Mouse (Mus musculus): ENCODE measurements at regions not wholly inside any gene's neighbourhood (a gene's known extent, or its start where the extent isn't known, plus 50 kb on each side); places are given as distances from the start of the nearest gene placed in this dataset.
A peak's percentile ranks its signal among the peaks of the same experiment; 100 is the strongest.

DNA sequence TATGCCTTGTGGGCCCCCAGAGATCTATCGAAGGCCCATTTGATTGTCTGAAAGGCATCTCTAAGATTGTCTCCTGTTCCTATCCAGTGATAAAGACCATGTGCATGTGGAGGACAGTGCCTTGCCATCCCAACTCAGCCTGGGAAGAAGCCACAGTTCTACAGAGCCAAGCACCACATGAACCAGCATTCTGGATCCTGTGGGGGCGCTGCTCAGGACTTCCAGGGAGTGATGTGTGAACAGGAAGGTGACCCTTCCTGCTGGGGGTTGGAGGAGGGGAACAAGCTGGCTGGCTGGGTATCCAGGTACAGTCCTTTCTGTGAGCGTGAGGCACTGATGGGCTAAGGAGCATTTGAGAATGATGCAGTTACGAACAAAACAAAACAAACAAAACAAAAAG is 163.8 kb downstream of the Gm26897 start:
- no peak for DNase-seq (ENCODE audit: low read depth)

DNA sequence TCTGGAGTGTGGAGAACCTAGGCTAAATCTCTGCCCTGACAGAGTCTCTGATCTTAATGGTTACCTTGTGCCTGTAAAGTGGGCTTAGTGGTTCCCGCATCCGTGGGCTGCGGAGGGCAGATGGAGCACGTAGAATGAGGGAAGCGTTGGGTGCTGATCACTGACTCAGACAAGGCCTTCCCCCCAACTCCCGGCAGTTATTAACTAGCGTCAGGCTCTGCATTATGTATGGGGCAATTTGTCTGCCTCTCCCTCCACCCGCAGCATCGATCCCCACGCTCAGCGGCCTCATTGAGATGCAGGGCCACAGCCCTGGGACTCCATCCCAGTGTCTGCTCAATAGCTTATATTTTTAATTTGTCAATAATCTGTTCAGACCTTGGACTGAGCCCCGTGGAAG is 164.8 kb downstream of the Gm26897 start:
- no peak for DNase-seq (ENCODE audit: low read depth)

DNA sequence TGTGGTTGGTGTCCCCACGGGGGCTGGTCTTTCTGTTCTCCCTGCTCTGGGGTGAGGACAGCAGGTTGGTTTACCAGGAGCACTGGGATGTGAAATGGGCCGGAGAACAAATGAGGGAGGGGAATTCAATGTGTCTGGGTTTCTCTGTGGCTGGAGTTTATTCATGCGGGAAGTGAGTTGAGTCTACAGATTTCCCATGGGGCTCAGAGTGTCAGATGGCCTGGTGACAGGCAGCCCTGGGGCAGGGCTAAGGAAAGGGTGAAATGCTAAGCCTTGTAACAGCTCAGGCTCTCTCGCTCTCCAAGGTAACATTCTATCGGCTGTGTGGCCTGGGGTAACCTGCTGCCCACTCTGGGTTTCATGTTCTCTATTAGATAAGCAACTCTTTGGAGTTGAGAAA is 167.5 kb downstream of the Gm26897 start:
- DNase-seq (ENCODE audit: low read depth) = no peak

DNA sequence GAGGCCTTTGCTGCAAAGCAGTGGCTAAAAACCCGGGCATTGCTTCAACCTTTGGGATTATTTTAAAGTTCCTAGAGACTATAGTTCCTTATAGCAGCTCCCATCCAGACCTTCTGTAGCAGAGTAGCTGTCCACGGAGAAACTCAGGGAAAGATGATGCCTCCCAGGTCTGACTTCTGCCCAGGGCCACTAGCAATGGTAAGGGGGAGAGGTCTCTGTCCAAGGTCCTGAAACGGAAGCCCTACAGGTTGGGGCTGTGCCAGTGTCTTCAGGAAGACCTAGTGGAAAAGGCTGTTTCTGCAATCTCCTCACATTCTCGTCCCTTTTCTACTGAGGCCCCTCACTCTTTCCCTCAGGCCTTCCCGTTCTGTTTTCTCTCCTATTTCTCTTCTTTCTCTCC is 168.0 kb downstream of the Gm26897 start:
- no peak for DNase-seq (ENCODE audit: low read depth)

DNA sequence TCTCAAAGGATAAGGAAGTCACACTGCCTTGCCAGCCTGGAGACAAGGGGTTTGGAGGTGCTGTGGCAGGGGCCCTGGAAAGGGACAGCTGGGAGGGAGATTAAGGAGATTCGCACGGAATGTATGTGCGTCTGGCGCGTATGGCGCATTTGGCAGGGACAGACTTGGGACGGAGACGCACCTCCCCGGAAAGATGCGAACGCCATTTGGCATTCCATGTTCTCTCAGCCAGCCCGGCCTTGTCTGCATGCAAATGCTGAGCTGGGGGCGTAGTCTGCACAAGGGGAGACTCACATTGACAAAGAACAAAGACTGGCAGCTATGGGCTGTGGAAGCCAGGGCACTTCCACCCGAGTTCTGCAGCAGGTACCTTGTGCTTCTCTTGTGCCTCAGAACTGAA is 174.4 kb downstream of the Gm26897 start:
- no peak for DNase-seq (ENCODE audit: low read depth)

DNA sequence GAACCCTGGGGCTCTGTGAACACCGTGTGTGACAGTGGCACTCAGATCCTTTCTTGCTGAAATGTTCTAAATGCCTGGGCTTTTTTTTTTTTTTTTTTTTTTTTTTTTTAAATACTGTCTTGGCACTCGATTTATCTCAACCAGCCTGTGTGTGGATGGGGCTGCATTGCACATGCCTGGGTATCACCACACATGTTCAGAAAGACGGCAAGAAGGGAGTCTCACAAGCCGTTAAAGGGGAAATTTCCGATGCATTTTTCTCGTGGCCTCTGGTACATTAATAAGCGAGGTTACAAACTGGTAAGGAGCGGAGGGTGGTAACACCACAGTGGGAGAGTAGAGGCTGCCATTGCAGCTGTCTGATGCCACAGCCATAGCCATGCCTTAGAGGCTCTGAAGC is 176.8 kb downstream of the Gm26897 start:
- DNase-seq (ENCODE audit: low read depth) = no peak

DNA sequence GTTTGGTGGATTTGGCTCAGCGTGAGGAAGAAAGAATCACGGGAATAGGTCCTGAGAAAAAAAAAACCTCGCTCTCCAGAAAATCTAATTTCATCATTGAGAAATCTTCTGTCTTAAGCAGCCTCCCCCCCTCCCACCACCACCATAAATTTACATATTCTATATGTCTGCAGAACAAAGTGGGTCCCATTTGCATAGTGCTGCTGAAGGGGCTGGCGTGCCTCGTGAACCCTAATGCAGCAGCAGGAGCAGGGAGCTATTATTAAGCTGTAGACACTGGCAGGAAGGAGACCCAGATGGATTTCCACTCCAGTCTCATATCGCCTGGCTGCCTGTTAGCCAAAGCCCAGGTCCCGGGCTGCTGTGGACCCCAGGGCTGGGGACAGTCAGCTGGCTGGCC is 179.6 kb downstream of the Gm26897 start:
- no peak for DNase-seq (ENCODE audit: low read depth)

DNA sequence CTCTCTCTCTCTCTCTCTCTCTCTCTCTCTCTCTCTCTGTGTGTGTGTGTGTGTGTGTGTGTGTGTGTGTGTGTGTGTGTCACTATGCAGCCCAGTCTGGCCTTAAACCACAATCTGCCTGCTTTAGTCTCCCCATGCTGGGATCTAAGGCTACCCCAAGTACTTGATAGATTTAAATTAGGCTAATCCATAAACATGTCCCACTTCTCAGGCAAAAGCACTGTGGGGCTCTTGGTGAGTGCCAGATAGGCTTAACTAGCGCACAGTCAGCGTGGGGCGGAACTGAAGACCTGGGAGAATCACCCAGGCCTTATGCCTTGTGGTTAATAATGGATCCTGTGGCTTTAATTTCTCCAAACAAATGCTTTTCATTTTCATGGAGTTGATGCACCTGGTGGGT is 180.6 kb downstream of the Gm26897 start:
- no peak for DNase-seq (ENCODE audit: low read depth)

DNA sequence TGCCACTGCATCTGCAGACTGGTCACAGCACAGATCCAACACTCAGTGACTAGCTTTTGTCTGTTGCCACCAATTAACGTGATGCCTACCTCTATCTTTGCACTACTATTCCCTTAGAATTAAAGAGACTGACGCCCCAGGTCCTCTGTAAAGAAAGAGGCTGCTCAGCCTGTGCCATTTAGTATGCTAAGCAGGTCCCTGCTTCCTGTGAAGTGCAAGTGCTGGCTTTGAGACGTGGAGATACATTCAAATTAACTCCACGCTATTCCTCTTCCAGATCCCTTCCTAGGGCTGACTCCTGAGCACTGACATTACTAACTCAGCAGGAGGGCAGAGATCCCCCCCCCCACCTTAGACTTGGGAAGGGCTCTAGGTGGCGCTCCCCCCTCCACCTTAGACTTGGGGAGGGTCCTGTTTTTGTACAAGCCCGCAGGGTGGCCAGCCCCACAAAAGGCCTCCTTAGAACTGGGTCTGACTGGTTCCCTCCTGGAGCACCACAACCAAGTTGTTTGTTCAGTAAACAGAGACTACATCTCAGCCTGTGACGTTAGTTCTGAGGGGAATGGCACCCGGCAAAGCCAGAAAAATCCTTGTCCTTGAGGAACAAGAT is 184.0 kb downstream of the Gm26897 start:
- no peak for DNase-seq (ENCODE audit: low read depth)

DNA sequence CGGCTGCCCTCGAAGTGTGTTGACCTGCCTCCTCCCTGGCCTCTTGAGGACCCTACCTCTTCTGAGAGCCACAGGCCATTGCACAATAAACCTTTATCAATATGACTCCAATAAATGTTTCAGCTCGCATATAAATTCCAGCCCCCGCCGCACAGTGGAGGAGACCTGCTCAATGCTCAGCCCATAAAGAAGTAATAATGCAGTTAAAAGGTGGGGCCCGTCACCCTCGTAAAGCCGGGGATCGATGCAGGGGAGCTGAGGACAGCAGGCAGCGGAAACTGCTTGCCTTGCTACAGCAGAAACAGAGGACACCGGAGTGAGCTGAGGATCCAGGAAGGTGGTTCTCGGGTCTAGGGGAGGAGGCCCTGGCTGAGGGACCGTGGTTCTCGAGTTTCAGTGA is 185.2 kb downstream of the Gm26897 start:
- DNase-seq (ENCODE audit: low read depth) = no peak

DNA sequence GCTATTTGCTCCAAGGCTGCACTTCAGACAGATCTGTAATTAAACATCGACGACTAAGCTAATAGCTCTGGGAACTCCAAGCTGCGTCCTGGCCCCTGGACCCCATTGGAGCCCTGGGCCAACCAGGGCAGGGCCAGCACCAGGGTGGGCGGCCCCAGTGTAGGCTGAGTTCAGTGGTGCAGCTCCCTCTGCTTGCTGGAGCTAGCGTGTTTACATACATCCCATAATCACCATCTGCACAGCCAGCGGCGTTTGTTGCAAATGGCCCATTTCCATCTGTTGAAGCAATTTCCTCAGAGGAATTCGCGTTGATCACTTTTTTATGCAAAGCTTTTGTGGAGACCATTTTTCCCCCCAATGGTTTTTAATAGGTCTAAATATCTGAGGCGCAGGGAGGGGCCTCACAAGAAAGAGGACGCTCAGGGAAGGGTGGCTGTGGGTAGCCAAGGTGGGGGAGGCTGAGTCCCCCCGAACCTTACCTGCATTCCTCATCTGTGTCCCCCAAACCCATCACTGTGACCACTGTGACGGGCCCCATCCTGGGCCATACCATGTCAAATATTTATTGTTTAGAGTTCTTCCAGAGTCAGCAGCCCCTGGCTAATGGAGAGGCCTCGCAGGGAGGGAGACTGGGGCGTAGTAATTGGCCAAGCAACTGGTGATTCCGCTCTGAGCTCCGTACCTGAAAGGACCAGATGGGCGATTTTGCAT is 189.4 kb downstream of the Gm26897 start:
- DNase-seq (ENCODE audit: low read depth) = no peak

DNA sequence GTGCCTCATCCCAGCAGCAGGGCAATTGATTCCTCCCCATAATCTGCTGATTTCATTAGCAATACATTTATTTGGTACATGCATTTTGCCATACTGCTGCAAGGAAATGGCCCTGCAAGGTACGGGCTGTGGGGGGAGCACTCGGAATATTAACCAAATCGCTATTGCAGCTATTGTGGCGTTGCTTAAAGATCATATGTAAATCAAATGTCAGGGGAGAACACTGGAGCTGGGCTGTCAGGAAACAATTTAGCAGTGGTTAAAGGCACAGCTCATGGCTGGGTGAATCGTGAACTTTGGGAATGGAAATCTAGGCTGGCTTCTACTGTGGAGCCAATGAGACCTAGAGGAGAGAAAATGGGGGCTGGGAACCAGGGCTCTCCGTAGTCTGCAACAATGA is 192.0 kb downstream of the Gm26897 start:
- DNase-seq (ENCODE audit: low read depth) = no peak

DNA sequence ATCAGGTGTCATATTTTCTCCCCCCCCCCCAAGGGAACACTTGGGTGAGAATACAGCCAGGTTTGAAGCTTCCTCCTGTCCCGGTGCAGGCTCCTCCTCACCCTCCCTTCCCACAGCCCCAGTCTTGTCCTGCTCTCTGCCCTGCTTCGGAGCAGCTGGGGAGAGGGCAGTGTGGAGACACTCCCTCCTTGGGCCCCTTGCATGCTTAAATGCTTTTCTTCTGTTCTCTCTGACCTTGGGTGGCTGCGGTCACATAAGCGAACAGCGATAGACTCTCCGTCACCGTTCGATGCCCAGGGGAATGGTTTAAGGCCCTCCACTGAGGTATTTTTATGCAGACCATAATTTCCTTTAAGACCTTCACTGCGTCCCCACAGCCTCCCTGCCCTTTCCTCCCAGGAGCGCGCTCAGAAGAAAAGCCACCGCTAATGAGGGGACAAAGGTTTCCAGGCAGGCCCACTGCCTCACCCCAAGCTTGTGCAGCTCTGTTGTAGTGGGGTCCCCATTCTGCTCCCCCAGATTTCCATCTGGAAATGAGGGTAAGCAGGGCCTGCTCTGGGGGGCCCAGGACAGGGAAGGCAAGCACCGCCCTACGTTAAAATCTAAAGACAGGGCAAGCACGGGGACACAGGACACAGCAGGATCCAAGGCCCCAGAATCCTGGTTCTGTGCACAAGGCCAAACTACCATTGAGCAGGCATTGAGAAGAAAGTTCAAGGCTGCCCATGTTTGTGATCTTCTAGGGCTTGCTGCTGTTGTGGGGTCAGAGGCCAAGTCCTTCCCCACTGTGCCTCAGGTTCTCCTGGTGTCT is 195.7 kb downstream of the Gm26897 start:
- DNase-seq (ENCODE audit: low read depth) = no peak

DNA sequence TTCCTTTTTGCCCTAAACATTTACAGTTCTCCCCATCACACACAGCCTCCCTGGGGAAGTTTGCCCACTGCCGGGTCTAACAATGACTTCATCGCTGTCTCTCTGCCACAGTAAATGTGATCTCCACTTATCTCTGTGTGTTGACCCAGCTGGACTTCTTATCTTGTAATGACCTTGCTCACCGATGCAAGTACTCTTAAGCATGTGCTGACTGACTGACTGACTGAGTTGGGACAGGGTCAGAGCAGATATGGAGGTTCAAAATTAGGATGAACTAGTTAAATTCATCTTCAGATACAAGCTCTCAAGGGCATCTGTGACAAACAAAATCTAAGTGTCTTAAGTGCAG is 196.2 kb downstream of the Gm26897 start:
- no peak for DNase-seq (ENCODE audit: low read depth)

DNA sequence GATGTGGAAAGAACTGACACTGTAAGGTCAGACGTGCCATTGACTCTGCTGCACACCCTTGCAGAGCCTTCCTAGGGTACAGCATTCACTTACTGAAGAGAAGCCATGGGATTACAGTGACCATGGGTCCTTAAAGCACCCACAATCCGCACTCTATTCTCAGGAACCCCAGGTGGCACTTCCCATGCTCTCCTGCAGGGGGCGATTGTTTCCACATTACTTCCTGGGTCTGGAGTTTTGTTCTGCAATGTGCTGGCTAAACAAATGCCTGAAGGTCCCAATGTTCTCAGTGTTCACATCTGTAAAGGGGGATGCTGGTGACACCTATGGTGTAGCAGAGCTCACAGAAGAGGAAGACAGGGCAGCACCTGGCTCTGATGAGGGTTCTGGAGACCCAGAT is 198.0 kb downstream of the Gm26897 start:
- DNase-seq (ENCODE audit: low read depth) = peak; percentile 46

DNA sequence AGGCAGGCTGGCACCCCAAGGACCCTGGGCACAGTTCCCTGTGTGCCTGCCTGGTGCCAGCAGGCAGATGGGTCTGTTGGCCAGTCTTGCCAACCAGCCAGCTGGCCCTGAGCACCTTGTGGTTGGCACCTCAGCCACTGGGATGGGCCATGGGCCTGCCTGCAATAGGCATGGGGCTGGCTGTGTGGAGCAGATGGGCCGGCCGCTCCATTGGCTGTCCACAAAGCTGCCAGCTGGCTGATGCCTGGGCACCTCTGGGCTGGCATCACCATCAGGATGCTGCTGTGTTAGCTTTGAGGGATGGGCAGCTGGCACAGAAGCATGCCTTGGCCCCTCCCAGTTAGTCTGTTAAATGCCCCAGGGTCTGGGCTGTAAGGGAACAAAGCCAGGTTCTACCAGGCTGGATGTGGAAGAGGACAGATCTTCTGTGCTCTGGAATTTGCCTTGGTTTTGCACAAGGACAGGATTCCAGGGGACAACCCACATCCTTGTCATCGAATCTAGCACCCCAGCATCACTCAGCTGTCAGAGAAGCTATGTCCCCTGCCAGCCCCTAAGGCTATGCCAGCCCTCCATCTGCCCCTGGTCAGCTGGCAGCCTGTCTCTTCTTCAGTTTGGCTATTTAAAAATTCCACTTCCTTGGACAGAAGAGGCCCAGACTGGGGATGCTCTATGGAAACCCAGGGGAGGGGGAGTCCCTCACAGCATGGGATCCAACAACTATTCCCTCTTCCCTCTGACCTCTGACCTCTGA is 201.8 kb downstream of the Gm26897 start:
- DNase-seq (ENCODE audit: low read depth) = no peak

DNA sequence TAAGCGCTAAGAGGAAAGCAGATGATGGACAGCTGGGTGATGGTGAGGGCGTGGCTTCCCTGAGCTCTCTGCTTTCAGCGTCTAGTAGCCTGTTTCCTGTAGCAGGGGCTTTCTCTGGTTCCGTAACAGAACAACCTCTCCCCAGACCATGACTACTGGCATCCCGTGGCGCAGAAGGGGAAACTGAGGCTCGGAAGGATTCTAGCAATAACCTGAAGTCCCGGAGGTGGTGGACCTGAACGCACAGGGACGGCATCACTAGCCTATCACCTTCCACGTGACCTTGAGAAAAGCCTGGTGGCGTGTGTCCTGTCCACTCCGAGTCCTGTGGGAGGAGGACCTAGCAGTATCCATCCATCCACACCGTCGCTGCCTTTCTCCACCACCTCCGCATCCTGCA is 208.1 kb downstream of the Gm26897 start:
- no peak for DNase-seq (ENCODE audit: low read depth)

DNA sequence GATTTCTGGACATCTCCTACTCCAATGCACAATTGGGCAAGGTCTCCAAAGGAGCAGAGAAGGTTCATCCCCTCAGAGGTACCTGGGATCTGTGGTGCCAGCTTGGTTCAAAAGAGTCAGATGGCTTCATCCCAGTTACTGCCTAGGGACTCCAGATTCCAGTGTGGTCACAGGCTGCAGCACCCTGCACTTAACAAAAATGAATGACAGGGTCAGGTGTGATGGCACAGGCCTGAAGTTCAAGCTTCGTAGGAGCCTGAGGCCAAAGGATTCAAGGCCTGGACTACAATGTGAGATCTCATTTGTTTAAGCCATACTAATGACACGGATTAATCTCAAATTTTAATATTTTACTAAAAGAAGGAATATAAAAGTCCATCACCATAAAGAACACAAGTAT is 209.1 kb downstream of the Gm26897 start:
- no peak for DNase-seq (ENCODE audit: low read depth)

DNA sequence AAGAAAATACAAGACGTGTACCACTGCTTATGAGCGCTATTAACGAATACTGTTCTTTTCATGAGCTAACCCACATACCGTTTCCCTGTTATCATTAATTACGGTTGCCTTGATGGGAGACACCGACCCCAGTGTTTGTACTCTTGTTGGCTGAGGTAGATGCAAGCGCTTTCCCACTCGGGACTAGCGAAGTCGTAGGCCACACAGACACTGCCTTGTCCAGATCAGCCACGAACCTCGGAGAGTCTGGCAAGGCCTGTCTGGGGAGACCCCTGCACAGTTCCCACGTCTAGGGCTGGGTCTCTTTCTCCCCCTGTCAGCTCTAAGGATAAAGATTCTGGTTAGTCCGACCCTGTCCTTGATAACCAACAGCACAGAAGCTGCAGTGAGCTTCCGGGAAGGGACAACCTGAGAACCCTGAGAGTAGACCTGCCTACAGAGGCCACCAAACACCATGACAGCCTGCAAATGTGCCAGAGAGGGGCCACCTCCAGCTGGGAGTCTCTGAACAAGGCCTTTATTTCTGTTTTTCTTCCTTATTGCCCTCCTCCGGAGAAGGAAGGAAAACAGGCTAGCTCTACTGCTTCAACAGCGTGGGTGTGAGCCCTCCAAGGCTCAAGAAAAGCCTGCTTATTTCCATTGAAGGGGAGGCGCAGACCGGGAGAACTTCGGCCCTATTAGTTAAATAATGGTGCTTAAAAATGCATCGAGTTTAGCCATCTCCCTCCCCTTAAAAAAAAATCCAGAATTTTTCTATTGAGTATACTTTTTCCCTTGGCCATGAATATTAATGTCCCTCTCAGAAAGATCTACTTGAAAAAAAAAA is 209.8 kb downstream of the Gm26897 start:
- DNase-seq (ENCODE audit: low read depth) = no peak

DNA sequence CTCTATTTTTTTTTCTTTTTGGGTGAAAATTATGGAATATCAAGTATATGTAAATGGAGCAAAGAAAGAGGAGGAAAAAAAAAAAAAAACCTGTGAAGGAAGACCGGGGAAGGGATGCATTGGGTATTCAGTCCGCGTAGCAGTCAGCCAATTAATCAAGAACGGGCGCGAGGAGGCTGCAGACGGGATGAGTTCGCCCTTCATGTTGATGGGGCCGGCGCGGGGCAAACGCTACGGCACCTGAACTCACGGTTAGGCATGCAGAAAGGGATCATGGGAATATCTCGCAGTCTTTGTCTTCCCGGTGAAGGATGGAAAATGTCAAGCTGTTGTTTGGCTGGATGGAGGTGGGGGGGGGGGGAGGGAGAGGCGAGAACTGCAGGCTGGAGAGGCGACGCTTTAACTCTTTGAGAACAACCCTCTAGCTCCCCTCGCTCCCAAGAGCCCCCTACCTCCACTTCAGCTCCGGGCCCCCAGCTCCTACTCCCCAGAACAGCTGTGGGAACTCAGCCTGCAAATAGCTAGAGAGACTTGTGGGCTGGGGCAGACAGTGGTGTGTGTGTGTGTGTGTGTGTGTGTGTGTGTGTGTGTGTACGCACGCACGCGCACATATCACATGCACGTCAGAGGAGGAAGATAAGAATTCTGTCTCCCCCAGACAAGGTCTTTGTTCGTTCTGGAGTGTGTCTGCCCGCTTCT is 210.7 kb downstream of the Gm26897 start:
- DNase-seq (ENCODE audit: low read depth) = no peak

DNA sequence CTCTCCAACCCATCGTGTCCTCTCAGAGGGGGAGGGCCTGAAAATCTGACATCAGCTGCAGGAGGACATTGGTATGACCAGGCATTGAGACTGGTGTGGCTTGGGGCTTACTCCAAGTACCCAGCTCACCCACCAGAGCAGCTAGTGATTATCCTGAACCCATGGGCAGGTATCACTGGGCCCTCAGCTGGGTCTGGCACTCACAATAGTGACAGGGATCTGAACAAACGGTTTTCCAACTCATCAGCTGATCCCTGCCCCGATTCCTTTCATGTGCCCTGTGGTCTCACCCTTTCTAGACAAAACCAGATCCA is 211.2 kb downstream of the Gm26897 start:
- no peak for DNase-seq (ENCODE audit: low read depth)
